Mouse (Mus musculus) adrenal gland, adult 18-20 months (tissue): ENCODE results near the gene Kif16b. TPM values are rescaled to one million over a fixed set of nuclear protein-coding genes. Genes with fewer than 3 reads are reported as not detected.

Experiments used
- DNase-seq, 2 experiments: peaks; one replicate each; pipeline ENCODE4 v3.0.0; 2021 to 2022; ENCODE audit warnings: low spot score in 2 of 2
- total RNA-seq, 2 experiments: library from RNA; stranded (reverse); gene quantifications; 1 replicate in 1 of 2; 2 replicates in 1 of 2; pipeline ENCODE4 v1.2.3; 2021

Kif16b gene
- total RNA-seq, 2 experiments from 2014 or later, result 20.9 to 23.9 TPM

- DNase-seq, result no peak
These were observed 162.8 kb downstream of the Kif16b start for GRCm38 (mm10) chr2:142738488-142738887.

DNA sequence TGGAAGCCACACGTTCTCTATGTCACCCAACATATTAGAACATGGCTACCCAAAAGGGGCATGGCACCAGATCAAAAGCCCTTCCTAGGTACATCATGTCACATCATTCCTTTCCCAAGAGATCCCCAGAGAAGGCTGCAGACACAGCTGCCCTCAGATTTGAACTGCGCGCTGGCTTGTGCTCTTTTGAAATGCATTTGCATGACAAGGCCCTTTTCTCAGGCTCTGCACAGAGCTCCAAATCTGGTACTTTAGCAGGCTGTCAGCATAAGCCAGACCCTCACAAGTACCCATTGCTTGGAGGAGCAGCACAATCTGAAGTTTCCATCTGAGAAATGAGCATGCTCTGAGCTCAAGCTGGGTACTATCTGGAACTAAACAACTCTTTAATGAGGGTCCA lies 165.6 kb downstream of the Kif16b start:
- DNase-seq, result no peak

DNA sequence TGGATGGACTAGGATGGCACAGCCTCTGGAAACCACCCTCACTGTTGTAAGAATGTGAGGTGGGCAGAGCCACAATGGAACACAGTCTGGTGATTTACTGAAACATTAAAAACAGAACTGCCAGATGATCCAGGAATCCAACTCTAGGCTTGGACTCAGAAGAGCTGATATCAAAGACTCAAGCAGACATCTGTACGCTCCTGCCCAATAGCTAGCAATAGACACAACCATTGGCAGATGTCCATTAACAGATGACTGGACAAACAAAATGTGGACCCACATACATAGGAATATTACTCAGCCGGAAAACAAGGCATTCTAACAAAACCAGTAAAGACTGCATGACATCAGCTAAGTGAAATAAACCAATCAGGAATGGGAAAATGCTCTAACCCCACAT lies 167.3 kb downstream of the Kif16b start:
- DNase-seq, result no peak

GRCm38 (mm10) chr2:142732370-142732769 lies 169.0 kb downstream of the Kif16b start:
- peak in 1 of 2 experiments; percentile 6 for DNase-seq

DNA sequence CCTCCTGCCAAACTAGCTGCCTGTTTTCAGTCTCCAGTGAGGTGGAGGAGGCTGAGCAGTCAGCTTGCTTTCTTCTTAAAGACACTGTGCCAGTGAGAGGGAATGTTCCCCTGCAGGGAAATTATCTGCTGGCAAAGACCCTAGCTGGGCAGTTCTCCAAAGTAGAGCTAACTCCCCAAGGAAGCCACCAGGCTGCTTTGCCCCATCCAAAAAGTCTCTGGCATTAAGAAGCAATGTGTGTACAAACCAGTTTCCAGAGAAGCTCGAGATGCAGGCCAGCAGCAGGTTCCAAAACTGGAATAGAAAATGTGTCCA lies 169.6 kb downstream of the Kif16b start:
- DNase-seq, result peak in 1 of 2 experiments; percentile 35

- no peak for DNase-seq
These were observed 170.1 kb downstream of the Kif16b start for GRCm38 (mm10) chr2:142731016-142731777.

- no peak for DNase-seq
These were observed 176.9 kb downstream of the Kif16b start for GRCm38 (mm10) chr2:142724215-142725001.

DNA sequence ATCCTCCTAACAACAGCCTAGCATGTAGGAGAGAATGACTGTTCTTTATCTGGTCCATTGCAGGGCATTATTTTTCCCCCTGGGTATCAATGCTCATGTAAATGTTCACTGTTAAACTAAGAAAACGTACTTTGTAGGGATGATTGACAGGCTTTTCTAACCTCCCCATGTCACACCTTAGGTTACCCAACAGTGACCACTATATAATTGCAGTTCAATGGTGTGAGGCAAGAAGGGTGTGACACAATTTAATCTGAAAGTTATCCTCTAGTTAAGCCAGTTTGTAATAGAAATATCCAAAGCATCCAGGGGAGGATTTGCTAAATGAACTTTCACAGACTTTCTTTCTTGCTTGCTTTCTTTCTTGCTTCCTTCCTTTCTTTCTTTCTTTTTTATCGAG lies 181.2 kb downstream of the Kif16b start:
- no peak for DNase-seq

DNA sequence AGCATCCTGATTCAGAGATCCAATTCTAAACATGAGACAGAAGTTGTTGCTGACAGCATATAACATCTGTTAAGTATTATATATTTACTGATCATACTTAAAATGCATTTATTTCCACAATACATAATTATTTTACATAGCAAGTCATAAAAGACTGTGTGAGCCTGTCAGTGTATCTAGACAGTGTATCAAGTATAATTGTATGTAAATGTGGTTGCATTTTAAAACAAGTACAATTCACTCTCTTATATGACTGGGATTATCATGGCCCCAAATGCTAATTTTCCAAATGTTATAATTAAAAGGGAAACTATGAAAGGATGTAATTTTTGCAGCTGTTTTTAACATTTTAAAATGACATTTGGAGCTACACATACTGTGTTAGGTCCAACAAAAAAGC lies 182.3 kb downstream of the Kif16b start:
- DNase-seq, result no peak

- DNase-seq, result no peak
These were observed 183.7 kb downstream of the Kif16b start for GRCm38 (mm10) chr2:142717591-142717990.

DNA sequence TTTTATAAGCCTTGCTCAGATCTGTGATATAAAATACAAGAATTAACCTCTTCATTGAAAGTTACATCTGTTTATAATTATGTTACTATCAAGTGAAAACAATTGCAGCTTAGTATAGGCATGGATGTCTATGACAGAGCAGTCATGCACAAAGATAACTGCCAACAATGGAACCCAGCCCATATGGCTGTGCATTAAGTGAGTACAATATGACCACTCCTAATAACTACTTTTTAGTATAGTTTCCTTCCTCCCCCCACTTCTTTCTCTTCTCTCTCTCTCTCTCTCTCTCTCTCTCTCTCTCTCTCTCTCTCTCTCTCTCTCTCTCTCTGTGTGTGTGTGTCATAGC lies 185.4 kb downstream of the Kif16b start:
- no peak for DNase-seq

DNA sequence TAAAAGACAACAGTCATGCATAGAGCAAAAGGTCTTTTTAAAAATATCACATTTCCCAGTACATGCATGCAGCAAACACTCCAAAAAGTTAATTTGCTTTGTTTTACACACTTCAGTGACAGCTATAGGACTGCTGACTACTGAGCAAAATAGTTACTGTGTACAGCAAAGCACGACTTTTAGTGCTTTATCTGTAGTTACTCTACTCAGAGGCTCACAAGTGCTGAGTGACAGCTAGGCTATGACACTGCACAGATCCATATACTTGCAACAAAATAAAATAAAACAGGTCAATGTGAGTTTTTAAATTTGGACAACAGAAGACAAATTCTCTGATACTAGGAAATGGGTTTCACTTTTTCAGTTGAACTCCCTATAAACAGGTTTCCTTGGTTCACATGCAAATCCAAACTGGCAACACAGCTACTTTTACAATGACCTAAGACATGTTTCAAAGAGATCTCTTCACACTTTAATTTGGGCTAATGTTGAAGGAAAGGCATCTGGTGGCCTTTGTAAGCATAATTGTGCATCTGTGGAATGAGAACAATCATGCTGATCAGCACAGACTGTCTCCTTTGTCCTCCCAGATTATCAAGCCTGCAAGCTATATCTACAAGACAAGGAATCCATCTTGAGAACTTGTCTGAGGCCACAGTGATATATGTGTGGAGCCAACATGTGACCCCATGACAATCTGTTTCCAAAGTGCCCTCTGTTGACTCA lies 186.0 kb downstream of the Kif16b start:
- DNase-seq, result no peak

GRCm38 (mm10) chr2:142712727-142713126 lies 188.6 kb downstream of the Kif16b start:
- DNase-seq, result no peak

GRCm38 (mm10) chr2:142709326-142709725 lies 192.0 kb downstream of the Kif16b start:
- DNase-seq, result no peak

GRCm38 (mm10) chr2:142700689-142701088 lies 200.6 kb downstream of the Kif16b start:
- no peak for DNase-seq

GRCm38 (mm10) chr2:142698650-142699049 lies 202.7 kb downstream of the Kif16b start:
- no peak for DNase-seq

GRCm38 (mm10) chr2:142694936-142695331 lies 206.4 kb downstream of the Kif16b start:
- DNase-seq, result no peak

DNA sequence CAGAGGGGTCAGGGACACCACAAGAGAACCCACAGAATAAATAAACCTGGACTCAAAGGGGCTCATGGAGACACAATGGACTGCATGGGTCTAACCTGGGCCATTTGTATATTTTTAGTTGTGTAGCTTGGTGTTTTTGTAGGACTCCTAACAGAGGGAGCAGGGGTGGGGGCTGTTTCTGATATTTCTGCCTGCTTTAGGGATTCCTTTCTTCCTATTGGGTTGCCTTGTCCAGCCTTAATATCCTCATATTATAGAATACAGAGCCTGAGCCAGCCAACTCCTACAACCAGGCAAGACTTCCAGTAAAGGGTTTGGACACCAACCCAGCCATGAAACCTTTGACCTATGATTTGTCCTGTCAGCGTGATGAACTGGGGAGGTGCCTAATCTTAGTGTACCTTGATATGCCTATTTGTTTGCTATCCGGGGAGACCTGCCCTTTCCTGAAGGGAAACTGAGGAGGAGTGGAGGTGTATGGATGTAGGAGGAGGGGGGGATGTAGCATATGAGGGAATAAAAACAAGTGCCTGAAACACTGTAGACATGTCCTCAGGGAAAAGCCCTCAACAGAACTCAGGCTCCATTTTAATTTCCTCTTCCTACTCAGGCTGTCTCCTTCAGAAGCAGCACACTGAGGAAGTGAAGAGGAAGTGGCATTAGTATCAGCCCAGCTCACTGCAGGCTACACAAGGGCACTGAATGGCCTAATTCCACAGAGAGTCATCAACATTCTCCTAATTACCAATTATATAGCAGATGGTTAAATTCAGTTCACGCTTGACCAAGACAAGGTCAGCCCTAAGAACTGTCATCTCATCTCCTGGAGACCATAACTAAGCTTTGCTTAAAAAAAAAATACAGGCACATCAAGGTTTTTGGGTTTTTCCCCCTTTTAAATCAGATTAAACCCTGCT lies 207.1 kb downstream of the Kif16b start:
- no peak for DNase-seq

DNA sequence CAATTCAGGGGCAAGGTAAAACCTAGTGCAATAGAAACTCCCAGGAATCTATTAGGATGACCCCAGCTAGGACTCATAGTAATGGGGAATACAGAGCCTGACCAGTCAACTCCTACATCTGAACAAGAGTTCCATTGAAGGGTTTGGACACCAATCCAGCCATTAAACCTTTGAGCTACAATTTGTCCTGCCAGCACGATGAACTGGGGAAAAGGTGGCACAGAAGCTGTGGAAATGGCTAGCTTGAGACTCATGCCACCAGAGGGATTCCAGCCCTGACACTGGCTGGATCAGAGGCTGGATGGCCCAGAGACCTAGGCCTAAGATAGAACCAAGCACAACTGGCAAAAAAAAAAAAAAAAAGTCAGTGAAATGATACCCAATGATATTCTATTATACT lies 207.9 kb downstream of the Kif16b start:
- no peak for DNase-seq

DNA sequence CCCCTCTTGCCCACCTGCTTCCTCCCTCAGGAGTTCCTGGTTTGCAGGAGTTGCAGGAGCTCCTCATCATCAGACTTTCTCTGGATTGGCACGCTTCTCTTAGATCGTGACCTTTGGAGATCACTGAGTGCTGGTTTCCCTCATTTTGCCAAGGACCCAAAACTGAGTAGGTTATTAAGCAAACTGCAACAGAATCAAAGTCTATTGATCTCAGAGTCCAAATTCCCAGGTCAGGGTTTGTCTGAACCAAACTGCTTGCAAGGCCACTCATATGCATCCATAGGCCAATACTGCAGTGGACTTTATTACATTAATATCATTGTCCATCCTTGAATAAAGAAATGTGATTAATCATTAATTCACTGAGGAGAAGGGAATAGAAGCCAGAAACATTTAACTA lies 211.8 kb downstream of the Kif16b start:
- DNase-seq, result peak in 1 of 2 experiments; percentile 8

DNA sequence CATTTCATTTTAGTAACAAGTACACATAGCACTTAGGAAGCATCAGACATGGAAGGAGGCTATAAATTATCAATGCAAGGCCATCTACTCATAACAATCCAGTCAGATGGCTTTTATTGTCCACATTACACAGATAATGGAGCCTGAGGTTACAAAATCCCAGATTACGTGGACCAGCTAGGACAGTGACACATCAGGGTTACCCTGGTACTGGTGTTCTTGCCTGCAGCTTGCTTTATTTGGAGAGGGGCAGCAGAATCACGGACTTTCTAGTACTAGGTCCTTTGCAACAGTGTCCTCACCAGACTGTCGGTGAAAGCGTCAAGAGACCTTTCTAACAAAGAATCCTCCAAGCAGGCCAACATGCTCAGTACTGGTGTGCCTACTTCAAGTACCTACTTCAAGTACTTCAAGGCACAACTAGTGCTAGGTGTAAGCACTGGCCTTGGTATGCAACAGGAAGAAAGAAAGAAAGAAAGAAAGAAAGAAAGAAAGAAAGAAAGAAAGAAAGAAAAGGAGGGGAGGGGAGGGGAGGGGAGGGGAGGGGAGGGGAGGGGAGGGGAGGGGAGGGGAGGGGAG lies 213.3 kb downstream of the Kif16b start:
- peak in 1 of 2 experiments; percentile 10 for DNase-seq
